Mouse (Mus musculus) forebrain, embryonic 16.5 days (tissue): ENCODE measurements around the gene Kcnj2. TPM values are rescaled to one million over a fixed set of nuclear protein-coding genes. Genes with fewer than 3 reads are reported as not detected.

Experiments
- ATAC-seq: fragments of 200-750 bp; cut with Nextera tagmentation; 2 replicates; pipeline ENCODE4 v1.8.0; 2017; ENCODE audit warnings: mild to moderate bottlenecking, moderate library complexity
- H3K27ac ChIP-seq: fragments of 300-500 bp; sonication (generic); 2 replicates; pipeline ENCODE4 v1.5.1; 2014; ENCODE audit warnings: low read length, control low read depth
- H3K27me3 ChIP-seq: fragments of 300-500 bp; sonication (generic); replicated peaks from 2 replicates; pipeline ENCODE4 v1.6.1; 2014; ENCODE audit warnings: low read length; ENCODE audit not compliant: control insufficient read depth, insufficient read depth
- H3K36me3 ChIP-seq: fragments of 300-500 bp; sonication (generic); 2 replicates; pipeline ENCODE4 v1.6.1; 2014; ENCODE audit not compliant: control insufficient read depth, insufficient read depth
- H3K4me1 ChIP-seq: fragments of 300-500 bp; sonication (generic); replicated peaks from 2 replicates; pipeline ENCODE4 v1.6.1; 2014; ENCODE audit warnings: low read length; ENCODE audit not compliant: control insufficient read depth, insufficient read depth
- H3K4me2 ChIP-seq: fragments of 300-500 bp; sonication (generic); 2 replicates; pipeline ENCODE4 v1.6.1; 2014; ENCODE audit warnings: mild to moderate bottlenecking, low read length, control low read depth
- H3K4me3 ChIP-seq: fragments of 300-500 bp; sonication (generic); replicated peaks from 2 replicates; pipeline ENCODE4 v1.5.1; 2014; ENCODE audit warnings: mild to moderate bottlenecking, low read length, control low read depth
- H3K9ac ChIP-seq: fragments of 300-500 bp; sonication (generic); replicated peaks from 2 replicates; pipeline ENCODE4 v1.6.1; 2014; ENCODE audit warnings: low read depth, low read length, control low read depth
- H3K9me3 ChIP-seq: fragments of 300-500 bp; sonication (generic); 2 replicates; pipeline ENCODE4 v1.6.1; 2016; ENCODE audit warnings: low read length; ENCODE audit not compliant: control insufficient read depth
- WGBS: fragments of 180-500 bp; shearing (Covaris S2); extraction: QIAGEN DNeasy Blood & Tissue Kit; methylation state at CpG from one replicate; pipeline ENCODE4 v1.1.7; 2014; 5-methylcytosine and 5-hydroxymethylcytosine counted together
- polyA plus RNA-seq: library from polyadenylated mRNA; unstranded; fragments of >200 nt; fragmentation: Nextera tagmentation; extraction: Ambion mirVana; gene quantifications from 2 replicates; pipeline ENCODE4 v1.2.1, GENCODE M21; 2015

Gene Kcnj2
- polyA plus RNA-seq, 1 experiment from 2014 or later, result 1.5 TPM

- H3K27me3 ChIP-seq, result no peaks in the 10 kb centered on the region
- H3K9me3 ChIP-seq, result no peaks in the 10 kb centered on the region
- no peaks in the 10 kb centered on the region for H3K36me3 ChIP-seq
- H3K4me2 ChIP-seq, result no peak overlapping the region
- H3K27ac ChIP-seq, result no peak overlapping the region
- no peak for ATAC-seq
- WGBS, result 84% methylated on average over 2 of the region's 2 CpGs
- H3K4me3 ChIP-seq, result no peak overlapping the region
- H3K9ac ChIP-seq, result no peak overlapping the region
- H3K4me1 ChIP-seq, result no peaks in the 10 kb centered on the region
Observed at GRCm38 (mm10) chr11:111104422-111104821, 38.5 kb downstream of the Kcnj2 start.

GRCm38 (mm10) chr11:111108130-111108529 lies 42.2 kb downstream of the Kcnj2 start:
- 43% methylated on average over 9 of the region's 9 CpGs for WGBS
- no peaks in the 10 kb centered on the region for H3K36me3 ChIP-seq
- no peak overlapping the region for H3K4me2 ChIP-seq
- H3K4me3 ChIP-seq, result no peak overlapping the region
- no peak overlapping the region for H3K27ac ChIP-seq
- no peaks in the 10 kb centered on the region for H3K27me3 ChIP-seq
- no peak for ATAC-seq
- H3K9me3 ChIP-seq, result no peaks in the 10 kb centered on the region
- no peak overlapping the region for H3K9ac ChIP-seq
- no peaks in the 10 kb centered on the region for H3K4me1 ChIP-seq

DNA sequence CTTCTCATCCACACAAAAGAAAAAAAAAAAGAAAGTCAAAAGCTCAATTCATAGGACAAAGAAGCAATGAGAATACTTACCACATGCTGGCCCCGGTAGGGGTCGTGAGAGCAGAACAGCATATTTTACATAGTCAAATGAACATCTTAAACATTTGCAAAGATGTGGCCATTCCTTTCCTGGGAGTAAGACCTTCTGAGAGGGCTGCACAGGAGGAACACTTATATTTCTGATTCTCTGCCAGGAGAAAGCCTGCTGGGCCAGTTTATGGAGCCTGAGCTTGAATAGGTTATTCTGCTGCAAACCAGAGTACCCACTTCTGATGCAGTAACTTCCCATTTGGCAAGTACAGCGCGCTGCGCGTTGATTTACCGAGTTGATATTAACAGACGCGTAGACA lies 55.5 kb downstream of the Kcnj2 start:
- WGBS, result 60% methylated on average over 9 of the region's 9 CpGs
- H3K4me3 ChIP-seq, result no peak overlapping the region
- no peak for ATAC-seq

GRCm38 (mm10) chr11:111123324-111123723 lies 57.4 kb downstream of the Kcnj2 start:
- 68% methylated on average over 4 of the region's 4 CpGs for WGBS
- H3K4me2 ChIP-seq, result no peak overlapping the region
- no peaks in the 10 kb centered on the region for H3K36me3 ChIP-seq
- no peaks in the 10 kb centered on the region for H3K27me3 ChIP-seq
- H3K4me3 ChIP-seq, result no peak overlapping the region
- no peak overlapping the region for H3K9ac ChIP-seq
- no peak overlapping the region for H3K27ac ChIP-seq
- H3K9me3 ChIP-seq, result no peaks in the 10 kb centered on the region
- H3K4me1 ChIP-seq, result no peaks in the 10 kb centered on the region
- ATAC-seq, result no peak

More for the DNA sequence above, 55.5 kb downstream of the Kcnj2 start:
- no peaks in the 10 kb centered on the region for H3K27me3 ChIP-seq
- H3K9ac ChIP-seq, result no peak overlapping the region
- H3K9me3 ChIP-seq, result no peaks in the 10 kb centered on the region
- H3K36me3 ChIP-seq, result no peaks in the 10 kb centered on the region
- H3K4me2 ChIP-seq, result no peak overlapping the region
- H3K4me1 ChIP-seq, result no peaks in the 10 kb centered on the region
- no peak overlapping the region for H3K27ac ChIP-seq

DNA sequence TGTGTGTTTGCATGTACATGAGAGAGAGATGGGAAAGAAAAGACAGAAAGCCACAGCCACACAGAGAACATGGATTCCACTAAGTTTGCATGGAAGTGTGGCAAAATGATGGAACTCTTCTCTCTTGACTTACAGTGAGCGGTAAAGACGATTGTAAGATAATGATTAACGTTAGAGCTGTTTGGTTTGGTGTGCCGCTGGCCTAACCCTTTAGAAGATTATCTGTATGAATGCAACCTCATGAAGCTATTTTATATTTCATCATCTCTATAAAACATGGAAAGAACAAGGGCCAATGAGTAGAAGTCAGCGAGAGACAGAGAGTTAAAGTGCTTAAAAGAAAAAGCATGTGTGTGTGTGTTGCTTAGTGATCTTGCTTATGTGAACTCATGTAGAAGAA lies 60.0 kb downstream of the Kcnj2 start:
- Histone ChIP-seq H3K36me3 (no peaks in the 10 kb centered on the region), H3K9me3 (no peaks in the 10 kb centered on the region), H3K4me1 (no peaks in the 10 kb centered on the region), H3K9ac (no peak overlapping the region), H3K4me3 (no peak overlapping the region), H3K4me2 (no peak overlapping the region), H3K27me3 (no peaks in the 10 kb centered on the region), H3K27ac (no peak overlapping the region)
- 92% methylated on average over 5 of the region's 5 CpGs for WGBS
- no peak for ATAC-seq

Other genes starting within 250 kb of the Kcnj2 start
- 0.11 and 0.61 TPM in 2 replicates for gene Kcnj16, start 98.1 kb upstream of the Kcnj2 start, polyA plus RNA-seq